Mouse (Mus musculus): Measurements from ENCODE around the gene Psg16. TPM values are rescaled to one million over a fixed set of nuclear protein-coding genes. Genes with fewer than 3 reads are reported as not detected.

Psg16 gene
- polyA plus RNA-seq, 1 experiment, result not detected

- peak overlapping the region; percentile 33 for H3K27ac ChIP-seq (ENCODE audit: insufficient read depth, low read length)
- peak in 1 of 2 experiments; percentile 53 for DNase-seq (ENCODE audit: low read depth in 1 of 2, low spot score in 2 of 2)
- no peak for TF ChIP-seq CTCF (IDR thresholded peaks at IDR 0.05; ENCODE audit: extremely low read depth, insufficient read depth, insufficient read length, insufficient replicate concordance)
- TF ChIP-seq POLR2A (IDR thresholded peaks at IDR 0.05; ENCODE audit: low read depth, low read length), result no peak
- H3K27me3 ChIP-seq (ENCODE audit: control insufficient read depth, insufficient read depth, low read length), result no peaks in the 10 kb centered on the region
- H3K36me3 ChIP-seq (ENCODE audit: control insufficient read depth, insufficient read depth, low read length), result no peaks in the 10 kb centered on the region
- WGBS, result under 1% methylated on average over 42 of the region's 42 CpGs
- H3K4me3 ChIP-seq (ENCODE audit: extremely low read depth, insufficient read depth, insufficient read length), result peak overlapping the region; percentile 47
- peaks cover 33% of the 10 kb centered on the region for H3K4me1 ChIP-seq (ENCODE audit: control insufficient read depth, insufficient read depth, insufficient read length)
Measured at GRCm38 (mm10) chr7:17056081-17056581, 17.7 kb upstream of the Psg16 start.

GRCm38 (mm10) chr7:17056601-17057523, 17.0 kb upstream of the Psg16 start:
- no peak for TF ChIP-seq POLR2A (IDR thresholded peaks at IDR 0.05; ENCODE audit: low read depth, low read length)
- no peak for TF ChIP-seq CTCF (IDR thresholded peaks at IDR 0.05; ENCODE audit: extremely low read depth, insufficient read depth, insufficient read length, insufficient replicate concordance)
- H3K27me3 ChIP-seq (ENCODE audit: control insufficient read depth, insufficient read depth, low read length), result no peaks in the 10 kb centered on the region
- 43% methylated on average over 14 of the region's 14 CpGs for WGBS
- DNase-seq (ENCODE audit: low read depth in 1 of 2, low spot score in 2 of 2), result no peak
- no peaks in the 10 kb centered on the region for H3K36me3 ChIP-seq (ENCODE audit: control insufficient read depth, insufficient read depth, low read length)
- peak overlapping the region; percentile 47; the same call in 1 of the 2 replicates for H3K4me3 ChIP-seq (ENCODE audit: extremely low read depth, insufficient read depth, insufficient read length)
- peak overlapping the region; percentile 33 for H3K27ac ChIP-seq (ENCODE audit: insufficient read depth, low read length)
- H3K4me1 ChIP-seq (ENCODE audit: control insufficient read depth, insufficient read depth, insufficient read length), result peaks cover 33% of the 10 kb centered on the region

- Histone ChIP-seq H3K4me1 (ENCODE audit: control insufficient read depth, insufficient read depth, insufficient read length) (peaks cover 38% of the 10 kb centered on the region), H3K27me3 (ENCODE audit: control insufficient read depth, insufficient read depth, low read length) (no peaks in the 10 kb centered on the region)
- DNase-seq (ENCODE audit: low read depth in 1 of 2, low spot score in 2 of 2), result peak; percentile 40 to 70
Measured at GRCm38 (mm10) chr7:17058071-17058689, 15.7 kb upstream of the Psg16 start.

DNA sequence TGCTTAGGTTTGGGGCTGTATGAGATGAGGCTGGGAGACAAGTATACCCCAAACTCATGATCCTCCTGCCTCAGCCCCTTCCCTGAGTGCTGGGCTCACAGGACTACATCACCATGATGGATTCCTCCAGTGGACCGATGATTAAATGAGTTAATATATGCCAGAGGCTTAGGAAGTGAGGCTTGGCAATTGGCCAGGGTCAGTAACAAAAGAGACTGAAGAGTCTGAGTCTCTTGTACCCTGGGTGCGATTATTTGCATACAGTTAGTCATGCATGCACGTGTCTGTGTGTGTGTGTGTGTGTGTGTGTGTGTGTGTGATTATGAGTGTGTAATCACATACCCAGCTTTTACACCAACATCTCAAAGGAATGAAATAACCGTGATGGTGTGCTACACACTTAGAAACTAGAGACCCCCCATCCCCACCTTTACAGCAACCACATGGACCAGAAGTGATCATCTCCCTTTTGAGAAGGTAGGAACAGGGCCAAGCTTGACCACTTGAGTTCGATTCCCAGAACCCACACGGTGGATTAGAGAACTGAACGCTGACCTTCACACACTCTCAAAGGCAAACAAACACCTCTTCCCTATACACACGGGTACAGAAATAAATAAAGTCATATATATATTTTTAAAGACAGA, 14.9 kb upstream of the Psg16 start:
- Histone ChIP-seq H3K4me1 (ENCODE audit: control insufficient read depth, insufficient read depth, insufficient read length) (peaks cover 38% of the 10 kb centered on the region), H3K36me3 (ENCODE audit: control insufficient read depth, insufficient read depth, low read length) (no peaks in the 10 kb centered on the region)
- WGBS, result 22% methylated on average over 8 of the region's 8 CpGs

More at GRCm38 (mm10) chr7:17058071-17058689, 15.7 kb upstream of the Psg16 start:
- peak overlapping the region; percentile 91 for H3K27ac ChIP-seq (ENCODE audit: insufficient read depth, low read length)
- no peaks in the 10 kb centered on the region for H3K36me3 ChIP-seq (ENCODE audit: control insufficient read depth, insufficient read depth, low read length)
- TF ChIP-seq POLR2A (IDR thresholded peaks at IDR 0.05; ENCODE audit: low read depth, low read length), result no peak
- TF ChIP-seq CTCF (IDR thresholded peaks at IDR 0.05; ENCODE audit: extremely low read depth, insufficient read depth, insufficient read length, insufficient replicate concordance), result peak; percentile 13; the same call in 1 of the 2 replicates
- H3K4me3 ChIP-seq (ENCODE audit: extremely low read depth, insufficient read depth, insufficient read length), result no peak overlapping the region; the same call in 1 of the 2 replicates
- WGBS, result 8% methylated on average over 15 of the region's 16 CpGs

GRCm38 (mm10) chr7:17059463-17059844, 14.4 kb upstream of the Psg16 start:
- H3K27ac ChIP-seq (ENCODE audit: insufficient read depth, low read length), result peak overlapping the region; percentile 52
- TF ChIP-seq POLR2A (IDR thresholded peaks at IDR 0.05; ENCODE audit: low read depth, low read length), result no peak
- no peak for TF ChIP-seq CTCF (IDR thresholded peaks at IDR 0.05; ENCODE audit: extremely low read depth, insufficient read depth, insufficient read length, insufficient replicate concordance)
- H3K4me1 ChIP-seq (ENCODE audit: control insufficient read depth, insufficient read depth, insufficient read length), result peaks cover 38% of the 10 kb centered on the region
- H3K36me3 ChIP-seq (ENCODE audit: control insufficient read depth, insufficient read depth, low read length), result no peaks in the 10 kb centered on the region
- 34% methylated on average over 3 of the region's 3 CpGs for WGBS
- no peak overlapping the region for H3K4me3 ChIP-seq (ENCODE audit: extremely low read depth, insufficient read depth, insufficient read length)
- peak in 1 of 2 experiments; percentile 17 for DNase-seq (ENCODE audit: low read depth in 1 of 2, low spot score in 2 of 2)
- no peaks in the 10 kb centered on the region for H3K27me3 ChIP-seq (ENCODE audit: control insufficient read depth, insufficient read depth, low read length)

More for the DNA sequence above, 14.9 kb upstream of the Psg16 start:
- peak; percentile 59 to 76 for DNase-seq (ENCODE audit: low read depth in 1 of 2, low spot score in 2 of 2)
- no peaks in the 10 kb centered on the region for H3K27me3 ChIP-seq (ENCODE audit: control insufficient read depth, insufficient read depth, low read length)
- no peak for TF ChIP-seq POLR2A (IDR thresholded peaks at IDR 0.05; ENCODE audit: low read depth, low read length)
- TF ChIP-seq CTCF (IDR thresholded peaks at IDR 0.05; ENCODE audit: extremely low read depth, insufficient read depth, insufficient read length, insufficient replicate concordance), result no peak
- H3K27ac ChIP-seq (ENCODE audit: insufficient read depth, low read length), result peak overlapping the region; percentile 91
- H3K4me3 ChIP-seq (ENCODE audit: extremely low read depth, insufficient read depth, insufficient read length), result no peak overlapping the region

GRCm38 (mm10) chr7:17060031-17060781, 13.6 kb upstream of the Psg16 start:
- 22% methylated on average over 9 of the region's 9 CpGs for WGBS
- TF ChIP-seq POLR2A (IDR thresholded peaks at IDR 0.05; ENCODE audit: low read depth, low read length), result no peak
- no peak for TF ChIP-seq CTCF (IDR thresholded peaks at IDR 0.05; ENCODE audit: extremely low read depth, insufficient read depth, insufficient read length, insufficient replicate concordance)
- Histone ChIP-seq H3K4me3 (ENCODE audit: extremely low read depth, insufficient read depth, insufficient read length) (no peak overlapping the region), H3K27me3 (ENCODE audit: control insufficient read depth, insufficient read depth, low read length) (no peaks in the 10 kb centered on the region), H3K36me3 (ENCODE audit: control insufficient read depth, insufficient read depth, low read length) (no peaks in the 10 kb centered on the region), H3K27ac (ENCODE audit: insufficient read depth, low read length) (peak overlapping the region; percentile 52), H3K4me1 (ENCODE audit: control insufficient read depth, insufficient read depth, insufficient read length) (peaks cover 38% of the 10 kb centered on the region)
- DNase-seq (ENCODE audit: low read depth in 1 of 2, low spot score in 2 of 2), result peak in 1 of 2 experiments; percentile 45

Measured in spleen, adult 2 months (tissue).